Mouse (Mus musculus): ENCODE data around the gene Snapin.
A peak's percentile ranks its signal among the peaks of the same experiment; 100 is the strongest.

DNA sequence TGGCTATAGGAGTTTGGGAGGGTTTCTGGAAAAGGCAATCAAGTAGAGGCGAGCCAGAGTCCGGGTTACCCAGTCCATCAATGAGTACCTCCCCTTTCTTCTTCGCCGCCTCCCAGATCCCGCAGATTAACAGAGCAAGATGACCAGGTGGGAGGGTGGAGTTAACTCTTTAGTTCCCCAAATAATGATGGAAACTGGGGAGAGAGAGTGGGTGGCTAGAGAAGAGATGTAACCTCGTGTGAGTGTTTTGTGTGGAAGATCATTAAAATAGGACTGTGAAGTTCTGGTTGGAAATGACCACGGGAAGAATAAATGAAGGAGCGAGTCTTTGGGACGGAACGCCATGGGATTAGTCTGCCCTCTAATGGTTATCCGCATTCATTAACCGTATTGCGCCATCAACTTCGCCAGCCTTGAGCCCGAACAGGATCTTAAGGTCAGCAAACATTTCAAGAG lies 24.5 kb downstream of the Snapin start:
- TF ChIP-seq CTCF (IDR thresholded peaks at IDR 0.05; ENCODE audit: extremely low read depth, insufficient read length, insufficient replicate concordance, low read depth, low read length) = peak; percentile 66; the same call in 1 of the 2 replicates
- no peak for TF ChIP-seq POLR2A (IDR thresholded peaks at IDR 0.05; ENCODE audit: low read depth, low read length)

Measured in small intestine, adult 2 months (tissue).